11 mouse cellular contexts compared by ENCODE assay signal in genomic region chr3:67624629-67625028, GRCm38 (mm10). TPM values are rescaled to one million over a fixed set of nuclear protein-coding genes. Genes with fewer than 3 reads are reported as not detected.
A peak's percentile ranks its signal among the peaks of the same experiment; 100 is the strongest.
DNase-seq lines count a peak whose midpoint lies in the region; ATAC-seq and TF ChIP-seq lines count a peak whose summit lies in the region.
"Had no signal": no experiment of that assay in that cellular context is flagged by ENCODE, and none has a peak within 500 bp of the region (broad histone marks: within the 10 kb centered on the region; RNA-seq: fewer than 3 reads in every experiment).

No protein-coding gene starts in this region.

- H3K4me1 ChIP-seq in liver, postnatal 0 days (ENCODE audit: insufficient read depth) = no peaks in the 10 kb centered on the region
- H3K4me1 ChIP-seq in forebrain, embryonic 14.5 days (ENCODE audit: control insufficient read depth, insufficient read depth, low read length) = no peaks in the 10 kb centered on the region
- no peaks in the 10 kb centered on the region for H3K4me1 ChIP-seq in neural tube, embryonic 15.5 days
- H3K4me1 ChIP-seq: heart, embryonic 15.5 days had no signal

- H3K4me3 ChIP-seq in gastrocnemius, adult 2 months = no peak overlapping the region
- no peak overlapping the region for H3K4me3 ChIP-seq in liver, postnatal 0 days (ENCODE audit: low read depth, low read length)
- H3K4me3 ChIP-seq in forebrain, embryonic 14.5 days (ENCODE audit: low read depth, low read length) = no peak overlapping the region
- H3K4me3 ChIP-seq in neural tube, embryonic 15.5 days (replicated peaks) = no peak overlapping the region
- H3K4me3 ChIP-seq: heart, embryonic 15.5 days had no signal

- H3K9me3 ChIP-seq in liver, postnatal 0 days (ENCODE audit: low read length) = no peaks in the 10 kb centered on the region
- no peaks in the 10 kb centered on the region for H3K9me3 ChIP-seq in forebrain, embryonic 14.5 days (replicated peaks; ENCODE audit: control insufficient read depth, low read length)
- no peaks in the 10 kb centered on the region for H3K9me3 ChIP-seq in neural tube, embryonic 15.5 days (replicated peaks)
- H3K9me3 ChIP-seq: heart, embryonic 15.5 days had no signal

- 0 out of 2 replicates have a peak, but pooled peaks have one; percentile 5 for TF ChIP-seq CTCF in gastrocnemius, adult 2 months (IDR thresholded peaks at IDR 0.05)
- peak; percentile 27; the same call in 1 of the 2 replicates for TF ChIP-seq CTCF in liver, postnatal 0 days (IDR thresholded peaks at IDR 0.05; ENCODE audit: low read depth)

- H3K27ac ChIP-seq in gastrocnemius, adult 2 months = no peak overlapping the region
- H3K27ac ChIP-seq in liver, postnatal 0 days (ENCODE audit: low read depth) = no peak overlapping the region
- H3K27ac ChIP-seq in forebrain, embryonic 14.5 days (ENCODE audit: low read depth, low read length) = no peak overlapping the region
- H3K27ac ChIP-seq in neural tube, embryonic 15.5 days (replicated peaks) = no peak overlapping the region
- H3K27ac ChIP-seq: heart, embryonic 15.5 days had no signal

- H3K27me3 ChIP-seq in liver, postnatal 0 days (ENCODE audit: insufficient read depth, low read length) = no peaks in the 10 kb centered on the region
- H3K27me3 ChIP-seq in forebrain, embryonic 14.5 days (replicated peaks; ENCODE audit: control insufficient read depth, insufficient read depth, low read length) = no peaks in the 10 kb centered on the region
- H3K27me3 ChIP-seq in neural tube, embryonic 15.5 days (replicated peaks) = no peaks in the 10 kb centered on the region
- H3K27me3 ChIP-seq: heart, embryonic 15.5 days had no signal

- WGBS in liver, postnatal 0 days (ENCODE audit: insufficient replicate concordance) = 81% methylated on average over 1 of the region's 1 CpGs
- 76% methylated on average over 1 of the region's 1 CpGs for WGBS in forebrain, embryonic 14.5 days
- 89% methylated on average over 1 of the region's 1 CpGs for WGBS in neural tube, embryonic 15.5 days

- TF ChIP-seq EP300 in liver, postnatal 0 days (IDR thresholded peaks at IDR 0.05; ENCODE audit: low read depth) = no peak

- DNase-seq in gastrocnemius, adult 2 months = no peak
- DNase-seq in gastrocnemius, adult 18-20 months (ENCODE audit: low spot score) = no peak
- no peak for DNase-seq in liver, postnatal 0 days
- DNase-seq in liver = no peak
- DNase-seq in forebrain, embryonic 14.5 days (ENCODE audit: low spot score) = peak; percentile 60
- DNase-seq in ovary, adult 18-20 months (ENCODE audit: low spot score) = no peak
- no peak for DNase-seq in cerebellum, adult 9-10 months
- DNase-seq: adrenal gland, postnatal 36 days; lung, adult 18-20 months had no signal

- H3K4me2 ChIP-seq in liver, postnatal 0 days (ENCODE audit: low read depth, low read length) = no peak overlapping the region
- no peak overlapping the region for H3K4me2 ChIP-seq in forebrain, embryonic 14.5 days (ENCODE audit: low read length)
- H3K4me2 ChIP-seq in neural tube, embryonic 15.5 days = no peak overlapping the region
- H3K4me2 ChIP-seq: heart, embryonic 15.5 days had no signal

- H3K36me3 ChIP-seq in liver, postnatal 0 days (replicated peaks; ENCODE audit: insufficient read depth, low read length) = no peaks in the 10 kb centered on the region
- H3K36me3 ChIP-seq in forebrain, embryonic 14.5 days (ENCODE audit: control insufficient read depth, insufficient read depth, low read length) = no peaks in the 10 kb centered on the region
- H3K36me3 ChIP-seq in neural tube, embryonic 15.5 days = no peaks in the 10 kb centered on the region
- H3K36me3 ChIP-seq: heart, embryonic 15.5 days had no signal

- ATAC-seq in liver, postnatal 0 days = no peak
- ATAC-seq in forebrain, embryonic 14.5 days = peak; percentile 67; the same call in 1 of the 2 replicates
- ATAC-seq in neural tube, embryonic 15.5 days (ENCODE audit: low FRiP score) = peak; percentile 74; the same call in 1 of the 2 replicates

- intact Hi-C loops in gastrocnemius, adult 2 months (cut with DNase I) = no loop called here

- no peak overlapping the region for H3K9ac ChIP-seq in liver, postnatal 0 days (replicated peaks)
- no peak overlapping the region for H3K9ac ChIP-seq in forebrain, embryonic 14.5 days (ENCODE audit: low read length)
- no peak overlapping the region for H3K9ac ChIP-seq in neural tube, embryonic 15.5 days (replicated peaks)
- H3K9ac ChIP-seq: heart, embryonic 15.5 days had no signal

RNA-seq across cellular contexts. Expression of gene Mfsd1, which starts 42.1 kb away (rescaled TPM):
- total RNA-seq in gastrocnemius, adult 2 months (2021) = 10 to 100 TPM; 23.5 to 26.4 TPM
- total RNA-seq in gastrocnemius, adult 18-20 months (2021) = 10 to 100 TPM; 23.7 to 24.7 TPM
- 25.2 and 29.6 TPM in 2 replicates for polyA plus RNA-seq in liver, postnatal 0 days (2015; fragmentation: Nextera tagmentation; extraction: Ambion mirVana)
- polyA plus RNA-seq in forebrain, embryonic 14.5 days (2014; fragmentation: Nextera tagmentation; extraction: Ambion mirVana) = 41.2 and 43.2 TPM in 2 replicates
- 29.4 and 33.8 TPM in 2 replicates for polyA plus RNA-seq in neural tube, embryonic 15.5 days (2015; fragmentation: Nextera tagmentation; extraction: Ambion mirVana)
